Mouse (Mus musculus) megakaryocyte, embryonic 14.5 days (primary cell): ENCODE results near the gene Avl9.
A peak's percentile ranks its signal among the peaks of the same experiment; 100 is the strongest.

Source experiments
- FLI1 ChIP-seq: IDR thresholded peaks from 2 replicates; pipeline ENCODE4 v1.6.1; 2012; ENCODE audit warnings: low read length, inconsistent platforms, mixed read lengths
- GATA1 ChIP-seq: IDR thresholded peaks from 3 replicates; pipeline ENCODE4 v1.6.1; 2012; ENCODE audit warnings: mixed read lengths, low read length, inconsistent platforms, borderline replicate concordance

DNA sequence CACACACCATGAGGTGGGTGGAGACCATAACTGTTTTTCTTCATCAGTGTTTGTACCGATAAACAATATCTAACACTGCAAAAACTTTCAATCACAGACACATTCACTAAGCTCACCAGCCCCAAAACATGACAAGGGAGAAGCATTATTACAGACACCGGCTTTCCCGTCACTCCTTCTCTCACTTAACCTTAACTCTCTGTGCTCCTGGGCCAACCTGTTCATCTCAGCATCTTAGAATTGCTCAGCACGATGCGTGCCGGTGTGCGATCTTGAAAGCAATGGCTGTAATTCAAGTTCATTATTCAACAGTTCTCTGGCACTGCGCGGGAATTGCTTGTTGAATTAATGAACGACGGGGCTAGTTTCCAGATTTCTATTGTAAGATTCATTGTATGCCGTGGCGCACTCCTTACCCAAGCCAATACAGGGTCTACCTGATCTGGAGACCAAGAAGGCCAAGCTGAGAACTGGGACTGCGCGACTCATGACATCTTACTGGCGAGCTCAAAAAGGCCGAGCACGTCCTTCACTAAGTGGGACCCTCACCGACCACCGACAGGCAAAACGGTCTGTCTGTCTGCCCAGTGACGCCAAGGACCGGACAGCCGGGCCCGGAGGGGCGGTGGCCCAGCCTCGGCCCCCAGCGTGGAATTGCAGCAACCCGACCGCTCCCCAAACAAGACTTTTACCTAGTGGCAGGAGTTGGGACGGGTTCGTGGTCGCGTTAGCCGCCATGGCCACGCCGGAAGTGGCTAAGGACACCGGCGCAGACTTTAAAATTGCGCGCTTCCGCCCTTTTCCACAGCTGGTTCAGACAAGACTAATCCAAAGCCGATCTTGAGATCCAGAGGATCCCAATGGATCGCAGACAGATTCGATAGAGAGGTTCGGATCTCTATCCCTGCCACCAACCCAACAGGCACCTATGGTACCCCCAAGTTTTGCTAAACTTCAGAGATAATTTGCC lies 10.5 kb upstream of the Avl9 start, which contains the start of gene Lsm5:
- no peak for TF ChIP-seq GATA1
- TF ChIP-seq FLI1 = peak; percentile 94
